Mouse (Mus musculus): ENCODE measurements around the gene Loxl3.

DNA sequence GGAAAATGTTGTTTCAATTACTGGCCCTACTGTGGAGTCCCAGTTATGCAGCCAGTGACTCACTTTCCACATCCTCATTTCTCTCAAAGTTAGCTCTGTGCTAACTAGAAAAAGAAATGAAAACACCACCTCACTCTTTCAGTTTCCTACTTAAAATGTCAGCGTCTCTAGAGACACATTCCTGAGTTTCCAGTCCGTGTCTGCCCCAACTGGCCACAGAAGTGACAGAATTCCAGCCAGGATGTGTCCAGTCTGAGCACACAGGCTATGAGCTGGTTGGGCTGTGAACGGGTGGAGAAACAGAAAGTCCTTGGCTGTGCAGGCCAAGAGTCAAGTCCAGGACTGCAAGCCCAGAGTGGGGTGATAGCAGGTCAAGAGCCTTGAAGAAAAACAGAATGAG lies 16.8 kb upstream of the Loxl3 start:
- no peak for TF ChIP-seq CTCF (IDR thresholded peaks at IDR 0.05; ENCODE audit: extremely low read depth, insufficient read depth, insufficient read length, insufficient replicate concordance)
- TF ChIP-seq POLR2A (IDR thresholded peaks at IDR 0.05; ENCODE audit: low read depth, low read length): no peak
